Mouse (Mus musculus) liver, embryonic 15.5 days (tissue): ENCODE measurements around the gene Fam98b. TPM values are rescaled to one million over a fixed set of nuclear protein-coding genes. Genes with fewer than 3 reads are reported as not detected.

ENCODE experiments used
- ATAC-seq: fragments of 200-750 bp; cut with Nextera tagmentation; 2 replicates; pipeline ENCODE4 v1.8.0; 2017; ENCODE audit warnings: moderate number of reproducible peaks, mild to moderate bottlenecking, moderate library complexity; ENCODE audit not compliant: insufficient read depth
- H3K27ac ChIP-seq: fragments of 300-500 bp; sonication (generic); replicated peaks from 2 replicates; pipeline ENCODE4 v1.5.1; 2015; ENCODE audit warnings: mild to moderate bottlenecking, inconsistent platforms
- H3K27me3 ChIP-seq: fragments of 300-500 bp; sonication (generic); 2 replicates; pipeline ENCODE4 v1.6.1; 2015; ENCODE audit warnings: mild to moderate bottlenecking, inconsistent platforms
- H3K36me3 ChIP-seq: fragments of 300-500 bp; sonication (generic); replicated peaks from 2 replicates; pipeline ENCODE4 v1.6.1; 2015; ENCODE audit warnings: moderate library complexity, mild to moderate bottlenecking, inconsistent platforms
- H3K4me1 ChIP-seq: fragments of 300-500 bp; sonication (generic); replicated peaks from 2 replicates; pipeline ENCODE4 v1.6.1; 2015; ENCODE audit warnings: inconsistent platforms
- H3K4me2 ChIP-seq: fragments of 300-500 bp; sonication (generic); 2 replicates; pipeline ENCODE4 v1.6.1; 2015; ENCODE audit warnings: moderate library complexity, mild to moderate bottlenecking, inconsistent platforms
- H3K4me3 ChIP-seq: fragments of 300-500 bp; sonication (generic); replicated peaks from 2 replicates; pipeline ENCODE4 v1.5.1; 2015; ENCODE audit warnings: mild to moderate bottlenecking, inconsistent platforms
- H3K9ac ChIP-seq: fragments of 300-500 bp; sonication (generic); 2 replicates; pipeline ENCODE4 v1.6.1; 2015; ENCODE audit warnings: moderate library complexity, mild to moderate bottlenecking, inconsistent platforms
- H3K9me3 ChIP-seq: fragments of 300-500 bp; sonication (generic); replicated peaks from 2 replicates; pipeline ENCODE4 v1.6.1; 2016; ENCODE audit warnings: inconsistent platforms
- WGBS: fragments of 180-500 bp; shearing (Covaris S2); methylation state at CpG from one replicate; pipeline ENCODE4 v1.1.7; 2015; ENCODE audit warnings: mixed read lengths; ENCODE audit not compliant: insufficient replicate concordance; 5-methylcytosine and 5-hydroxymethylcytosine counted together
- polyA plus RNA-seq: library from polyadenylated mRNA; unstranded; fragments of >200 nt; fragmentation: Nextera tagmentation; extraction: Ambion mirVana; gene quantifications from 2 replicates; pipeline ENCODE4 v1.2.1, GENCODE M21; 2015

The Fam98b gene
- polyA plus RNA-seq: 2.5 and 2.7 TPM in 2 replicates

DNA sequence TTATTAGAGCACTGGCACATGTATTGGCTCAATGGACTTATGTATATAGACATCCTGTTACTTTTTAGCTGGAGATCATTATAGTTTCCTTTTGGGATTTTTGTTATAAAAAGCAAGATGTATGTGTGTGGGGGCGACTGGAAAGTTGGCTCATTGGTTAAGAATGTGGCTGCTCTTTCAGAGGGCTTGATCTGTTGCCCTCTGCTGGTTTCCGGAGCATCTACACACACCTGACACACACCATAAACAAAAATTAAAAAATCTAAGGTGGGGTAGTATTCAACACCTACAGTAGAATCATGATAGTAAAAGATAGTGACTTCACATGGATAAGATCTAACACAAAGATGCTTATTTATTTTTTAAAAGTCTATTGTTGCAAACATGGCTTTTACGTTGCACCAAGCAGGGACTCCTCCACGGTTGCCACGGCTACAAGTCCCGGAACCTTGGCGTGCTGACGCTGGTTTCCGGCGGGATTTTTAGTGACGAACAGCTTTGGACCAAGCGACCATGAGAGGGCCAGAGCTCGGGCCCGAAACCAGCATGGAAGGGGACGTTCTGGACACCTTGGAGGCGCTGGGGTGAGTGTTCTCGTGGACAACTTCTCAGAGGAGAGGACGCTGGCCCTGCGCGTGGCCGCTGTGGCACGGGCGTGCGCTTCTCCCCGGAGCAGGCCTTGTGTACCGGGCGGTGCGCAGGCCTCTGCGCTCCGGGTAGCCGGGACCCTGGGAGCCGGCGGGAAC lies at the start of gene Fam98b:
Gene Fam98b, plus strand, starts transcription at position 485 of the 746 bp plus-strand sequence.
- Histone ChIP-seq H3K36me3 (no peaks in the 10 kb centered on the region), H3K9ac (peak within 1 kb of the TSS; percentile 84), H3K9me3 (no peaks in the 10 kb centered on the region), H3K27me3 (peaks cover 2% of the 10 kb centered on the region; the same call in 1 of the 2 replicates), H3K4me2 (peak within 1 kb of the TSS; percentile 74), H3K27ac (peak within 1 kb of the TSS; percentile 70; the same call in 1 of the 2 replicates), H3K4me1 (peaks cover 11% of the 10 kb centered on the region), H3K4me3 (peak within 1 kb of the TSS; percentile 88)
- peak; percentile 84 for ATAC-seq
- 0% methylated on average over 29 of the region's 33 CpGs for WGBS

DNA sequence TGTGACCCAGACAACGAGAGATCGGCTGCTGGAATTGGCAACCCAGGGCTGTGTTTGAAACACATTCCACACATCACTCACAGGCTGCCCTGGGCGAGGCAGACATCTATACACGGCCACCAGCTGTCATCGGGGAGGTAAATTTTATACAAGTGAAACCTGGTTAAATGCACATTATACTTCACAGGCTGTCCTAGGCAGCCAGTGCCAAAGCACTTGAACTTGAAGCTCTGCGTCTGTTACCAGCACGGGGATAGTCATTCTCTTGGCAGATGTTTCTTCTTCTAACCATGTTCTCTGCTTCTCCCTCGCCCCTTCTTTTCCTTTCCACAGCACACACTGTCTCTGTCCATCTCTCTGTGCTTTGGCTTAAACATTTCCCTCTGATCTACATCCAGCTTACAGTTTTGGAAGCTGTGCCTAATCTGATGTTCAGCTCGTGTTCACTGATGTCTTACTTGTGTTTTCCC lies 48.6 kb upstream of the Fam98b start:
- H3K4me1 ChIP-seq: no peaks in the 10 kb centered on the region
- no peak overlapping the region for H3K4me2 ChIP-seq
- H3K9ac ChIP-seq: no peak overlapping the region
- H3K27me3 ChIP-seq: no peaks in the 10 kb centered on the region
- ATAC-seq: no peak
- H3K4me3 ChIP-seq: no peak overlapping the region
- 57% methylated on average over 9 of the region's 9 CpGs for WGBS
- H3K27ac ChIP-seq: no peak overlapping the region
- H3K9me3 ChIP-seq: no peaks in the 10 kb centered on the region
- H3K36me3 ChIP-seq: no peaks in the 10 kb centered on the region

DNA sequence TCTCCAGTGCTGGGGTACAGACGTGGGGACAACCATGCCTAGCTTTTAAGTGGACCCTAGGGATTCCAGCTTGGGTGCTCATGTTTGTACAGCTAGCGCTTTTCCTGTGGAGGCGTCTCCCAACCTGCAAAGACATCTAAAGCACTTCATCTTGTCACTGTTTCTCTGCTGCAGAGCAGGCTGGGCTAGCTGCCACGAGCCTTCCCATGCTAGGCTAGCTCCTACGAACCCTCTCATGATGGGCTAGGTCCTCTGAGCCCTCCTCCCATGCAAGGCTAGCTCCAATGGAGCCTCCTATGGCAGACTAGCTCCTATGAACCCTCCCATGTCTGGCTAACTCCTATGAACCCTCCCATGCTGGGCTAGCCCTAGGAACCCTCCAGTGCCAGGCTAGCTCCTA lies 46.2 kb upstream of the Fam98b start:
- Histone ChIP-seq H3K36me3 (no peaks in the 10 kb centered on the region), H3K27me3 (no peaks in the 10 kb centered on the region), H3K27ac (no peak overlapping the region), H3K9me3 (no peaks in the 10 kb centered on the region), H3K4me3 (no peak overlapping the region), H3K4me1 (no peaks in the 10 kb centered on the region), H3K4me2 (no peak overlapping the region), H3K9ac (no peak overlapping the region)
- 50% methylated on average over 5 of the region's 5 CpGs for WGBS
- ATAC-seq: no peak

DNA sequence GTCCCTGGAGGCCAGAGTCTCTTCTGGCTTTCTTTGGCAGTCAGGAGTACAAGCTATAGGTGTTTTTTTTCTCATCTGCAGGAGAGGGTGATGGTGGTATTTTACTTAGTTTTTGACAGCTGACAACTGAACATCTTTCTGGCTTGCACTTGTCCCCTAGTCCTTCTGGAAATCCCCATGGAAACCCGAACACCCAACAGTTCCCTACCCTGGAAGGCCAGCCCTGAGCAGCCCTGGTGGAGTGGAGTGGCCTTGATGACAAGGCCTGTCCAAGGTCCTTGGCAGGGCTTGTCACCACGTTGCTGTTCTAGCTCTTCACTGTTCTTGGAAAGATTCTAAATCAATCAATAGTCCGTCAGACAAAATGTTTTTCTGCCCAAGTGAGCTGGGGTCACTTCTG lies 45.0 kb upstream of the Fam98b start:
- H3K27me3 ChIP-seq: no peaks in the 10 kb centered on the region
- WGBS: 31% methylated on average over 3 of the region's 3 CpGs
- H3K36me3 ChIP-seq: no peaks in the 10 kb centered on the region
- no peaks in the 10 kb centered on the region for H3K9me3 ChIP-seq
- no peak for ATAC-seq
- no peak overlapping the region for H3K4me2 ChIP-seq
- no peak overlapping the region for H3K4me3 ChIP-seq
- H3K27ac ChIP-seq: no peak overlapping the region
- no peak overlapping the region for H3K9ac ChIP-seq
- no peaks in the 10 kb centered on the region for H3K4me1 ChIP-seq

DNA sequence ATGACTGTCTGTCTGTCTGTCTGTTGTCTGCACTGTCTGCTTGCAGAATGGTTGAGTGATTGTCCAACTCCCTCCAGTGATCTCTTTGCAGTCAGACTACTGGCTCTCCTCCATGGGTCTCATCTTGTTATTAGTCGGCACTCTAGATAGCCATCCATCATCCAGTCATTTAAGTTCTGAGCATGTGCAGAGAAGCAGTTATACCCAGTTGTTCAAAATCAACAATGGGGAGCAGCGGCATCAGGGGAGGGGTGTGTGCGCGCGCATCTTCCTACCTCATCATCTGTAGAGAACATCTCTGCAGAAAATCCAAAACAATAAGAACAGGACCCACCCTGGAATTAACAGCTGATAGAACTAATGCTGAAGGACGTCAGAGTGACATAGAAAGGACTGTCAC lies 44.5 kb upstream of the Fam98b start:
- Histone ChIP-seq H3K4me1 (no peaks in the 10 kb centered on the region), H3K27me3 (no peaks in the 10 kb centered on the region), H3K36me3 (no peaks in the 10 kb centered on the region), H3K9ac (no peak overlapping the region), H3K9me3 (no peaks in the 10 kb centered on the region), H3K4me2 (no peak overlapping the region), H3K27ac (no peak overlapping the region), H3K4me3 (no peak overlapping the region)
- WGBS: 80% methylated on average over 6 of the region's 6 CpGs
- no peak for ATAC-seq

DNA sequence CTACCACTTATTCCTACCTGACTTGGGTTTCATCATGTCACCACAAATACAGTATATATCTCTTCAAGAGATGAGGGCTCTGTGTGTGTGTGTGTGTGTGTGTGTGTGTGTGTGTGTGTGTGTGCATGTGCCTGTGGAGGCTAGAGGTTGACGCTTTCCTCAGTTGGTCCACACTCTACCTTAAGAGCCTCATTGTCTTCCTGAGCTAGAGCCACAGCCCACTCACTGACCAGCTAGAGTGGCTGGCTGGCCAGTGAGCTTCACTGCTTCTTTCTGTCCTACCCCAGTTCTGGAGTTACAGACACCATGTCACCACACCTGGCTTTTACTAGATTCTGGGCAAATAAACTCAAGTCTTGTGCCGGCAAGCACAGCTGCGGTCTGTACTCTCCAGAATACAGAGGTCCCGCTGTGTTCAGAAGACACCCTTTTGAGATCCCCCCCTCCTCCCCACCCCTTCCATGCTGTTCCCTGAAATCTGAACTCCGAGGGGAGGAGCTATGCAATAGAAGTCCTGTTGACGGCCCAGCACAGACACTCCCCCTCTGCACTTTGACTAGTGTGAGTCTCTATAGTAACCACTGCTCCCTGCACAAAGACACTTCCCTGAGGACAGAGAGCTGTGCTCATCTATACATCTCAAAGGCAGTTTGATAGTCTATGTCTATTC lies 39.0 kb upstream of the Fam98b start:
- H3K9ac ChIP-seq: no peak overlapping the region
- no peaks in the 10 kb centered on the region for H3K4me1 ChIP-seq
- no peaks in the 10 kb centered on the region for H3K27me3 ChIP-seq
- H3K4me2 ChIP-seq: peak overlapping the region; percentile 42
- H3K27ac ChIP-seq: no peak overlapping the region
- H3K9me3 ChIP-seq: no peaks in the 10 kb centered on the region
- WGBS: 20% methylated on average over 6 of the region's 6 CpGs
- H3K36me3 ChIP-seq: no peaks in the 10 kb centered on the region
- H3K4me3 ChIP-seq: no peak overlapping the region
- ATAC-seq: peak; percentile 66; the same call in 1 of the 2 replicates

DNA sequence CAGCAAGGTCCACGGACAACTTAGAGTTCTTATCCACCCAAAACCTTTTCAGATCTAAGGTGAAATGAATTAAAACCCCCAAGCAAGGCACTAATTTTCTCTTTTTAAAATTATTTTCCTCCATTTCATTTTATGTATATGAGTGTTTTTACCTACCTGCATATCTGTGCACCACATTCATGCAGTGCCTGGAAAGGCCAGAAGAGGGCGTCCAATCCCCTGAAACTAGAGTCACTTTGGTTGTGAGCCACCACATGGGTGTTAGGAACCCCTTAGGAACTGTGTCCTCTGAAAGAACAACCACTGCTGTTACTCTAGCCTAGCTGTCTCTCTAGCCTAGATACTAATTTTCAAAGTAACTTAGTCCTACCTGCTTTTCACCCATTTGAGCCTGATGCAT lies 33.4 kb upstream of the Fam98b start:
- no peak overlapping the region for H3K4me2 ChIP-seq
- no peak overlapping the region for H3K9ac ChIP-seq
- no peaks in the 10 kb centered on the region for H3K4me1 ChIP-seq
- no peak overlapping the region for H3K4me3 ChIP-seq
- no peaks in the 10 kb centered on the region for H3K36me3 ChIP-seq
- H3K9me3 ChIP-seq: no peaks in the 10 kb centered on the region
- H3K27ac ChIP-seq: no peak overlapping the region
- ATAC-seq: no peak
- 32% methylated on average over 2 of the region's 2 CpGs for WGBS
- no peaks in the 10 kb centered on the region for H3K27me3 ChIP-seq

DNA sequence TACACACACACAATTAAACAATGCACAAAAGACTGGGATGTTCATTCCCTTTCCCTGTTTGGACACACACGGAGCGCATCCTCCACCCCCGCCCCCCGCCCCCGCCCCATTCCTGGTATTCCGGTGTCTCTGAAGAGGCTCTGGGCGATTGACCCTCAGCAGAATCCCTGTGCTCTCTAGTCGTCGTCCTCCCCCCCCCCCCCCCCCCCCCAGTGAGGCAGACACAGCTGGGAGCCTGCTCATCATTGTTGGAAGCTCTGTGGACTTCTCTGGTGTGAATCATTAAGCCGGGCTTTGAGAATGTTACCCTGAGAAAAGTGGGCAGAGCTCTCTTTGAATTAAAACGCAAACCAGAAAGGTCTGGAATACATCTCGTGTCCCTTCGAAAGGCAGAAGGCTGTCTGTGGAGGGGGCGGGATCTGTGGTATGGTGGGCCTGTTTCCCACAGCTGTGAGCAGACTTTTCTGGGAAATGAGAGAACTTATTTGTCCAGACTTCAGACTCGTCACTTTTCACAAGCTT lies 31.8 kb upstream of the Fam98b start:
- Histone ChIP-seq H3K27me3 (no peaks in the 10 kb centered on the region), H3K27ac (no peak overlapping the region), H3K9me3 (no peaks in the 10 kb centered on the region), H3K9ac (no peak overlapping the region), H3K4me1 (no peaks in the 10 kb centered on the region), H3K4me2 (no peak overlapping the region), H3K4me3 (no peak overlapping the region), H3K36me3 (no peaks in the 10 kb centered on the region)
- WGBS: 26% methylated on average over 15 of the region's 15 CpGs
- ATAC-seq: no peak

DNA sequence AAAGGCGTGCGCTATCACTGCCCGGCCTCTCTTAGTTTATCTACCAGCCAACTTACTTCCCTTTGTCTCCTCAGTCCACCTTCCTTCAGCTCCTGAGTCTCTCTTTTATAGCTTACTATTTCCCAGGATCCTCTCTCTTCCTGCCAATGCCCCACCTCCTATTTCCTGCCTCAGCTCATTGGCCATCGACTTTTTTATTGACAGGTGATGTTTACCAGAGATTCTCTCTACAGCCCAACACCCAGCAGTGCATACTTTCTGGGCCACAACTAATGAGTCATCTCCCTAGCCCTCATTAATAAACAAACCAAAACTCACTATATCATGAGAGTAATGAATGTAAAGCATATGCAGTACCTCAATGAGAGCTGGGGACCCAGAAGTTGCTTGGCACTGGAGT lies 30.0 kb upstream of the Fam98b start:
- Histone ChIP-seq H3K4me1 (no peaks in the 10 kb centered on the region), H3K27me3 (no peaks in the 10 kb centered on the region), H3K9ac (no peak overlapping the region), H3K27ac (no peak overlapping the region), H3K4me3 (no peak overlapping the region), H3K9me3 (no peaks in the 10 kb centered on the region), H3K4me2 (no peak overlapping the region), H3K36me3 (no peaks in the 10 kb centered on the region)
- ATAC-seq: no peak
- 66% methylated on average over 4 of the region's 4 CpGs for WGBS

DNA sequence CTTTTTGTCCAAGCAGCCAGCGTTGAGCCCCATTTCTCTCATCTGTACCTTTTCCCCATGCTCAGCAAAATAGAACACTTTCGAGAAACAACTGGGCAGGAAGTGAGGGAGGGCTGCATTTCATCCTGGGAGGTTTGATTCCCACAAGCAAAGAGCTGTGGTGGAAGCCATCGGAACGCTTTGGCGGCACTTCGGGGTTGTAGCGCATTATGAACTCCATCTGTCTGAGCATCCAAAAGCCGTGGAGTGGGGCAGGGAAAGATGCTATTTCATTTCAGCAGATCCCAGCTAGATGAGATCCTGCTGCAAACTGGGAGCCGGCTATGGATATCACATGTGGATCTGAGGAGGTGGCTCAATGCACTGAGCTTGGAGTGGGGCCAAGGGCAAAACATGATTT lies 26.9 kb upstream of the Fam98b start:
- Histone ChIP-seq H3K27me3 (no peaks in the 10 kb centered on the region), H3K9me3 (no peaks in the 10 kb centered on the region), H3K4me1 (no peaks in the 10 kb centered on the region), H3K4me2 (no peak overlapping the region), H3K4me3 (no peak overlapping the region), H3K27ac (no peak overlapping the region), H3K36me3 (no peaks in the 10 kb centered on the region), H3K9ac (no peak overlapping the region)
- WGBS: 72% methylated on average over 9 of the region's 9 CpGs
- no peak for ATAC-seq

DNA sequence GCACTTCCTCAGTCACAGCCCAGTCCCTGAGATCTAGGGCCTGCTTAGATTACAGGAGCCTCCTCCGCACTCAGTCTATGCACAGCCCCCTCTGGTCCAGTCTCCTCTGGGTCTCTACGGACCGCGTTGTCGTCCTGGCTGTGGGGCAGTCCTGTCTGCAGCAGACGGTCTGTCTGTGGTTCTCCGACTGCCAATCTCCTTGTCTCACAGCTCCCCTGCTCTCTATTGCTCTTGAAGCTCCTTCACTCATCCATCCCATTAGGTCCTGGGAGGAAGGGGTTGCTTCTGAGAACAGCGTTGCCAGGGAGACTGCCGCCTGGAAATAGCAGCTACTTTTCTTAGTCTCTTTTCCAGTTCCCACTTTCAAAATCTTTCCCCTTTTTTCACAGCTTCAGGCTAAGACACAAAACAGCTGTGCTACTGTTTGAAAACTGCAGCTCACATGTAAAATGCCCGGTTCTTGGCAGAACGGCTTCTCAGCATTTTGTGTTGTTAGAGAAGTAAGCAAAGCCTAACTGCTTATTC lies 20.9 kb upstream of the Fam98b start:
- H3K27me3 ChIP-seq: no peaks in the 10 kb centered on the region
- no peaks in the 10 kb centered on the region for H3K9me3 ChIP-seq
- H3K4me1 ChIP-seq: no peaks in the 10 kb centered on the region
- WGBS: 67% methylated on average over 11 of the region's 11 CpGs
- no peaks in the 10 kb centered on the region for H3K36me3 ChIP-seq
- H3K9ac ChIP-seq: no peak overlapping the region
- H3K27ac ChIP-seq: no peak overlapping the region
- ATAC-seq: no peak
- no peak overlapping the region for H3K4me2 ChIP-seq
- H3K4me3 ChIP-seq: no peak overlapping the region
